Mouse (Mus musculus) erythroblast, adult 5-6 weeks (primary cell): ENCODE results near the gene Serpinb2. TPM values are rescaled to one million over a fixed set of nuclear protein-coding genes. Genes with fewer than 3 reads are reported as not detected.

Source experiments
- ATAC-seq: replicated peaks from 2 replicates; pipeline ENCODE4 v1.8.0; 2016; ENCODE audit warnings: moderate number of reproducible peaks, mild to moderate bottlenecking, moderate TSS enrichment, inconsistent platforms; ENCODE audit not compliant: poor library complexity, low FRiP score, severe bottlenecking
- total RNA-seq, 2 experiments: library from RNA; stranded (forward) in 1 of 2; stranded (reverse) in 1 of 2; fragments of 150-400 nt in 1 of 2; fragments of 200-764, 138-1000 nt in 1 of 2; gene quantifications; 2 replicates each; pipeline versions ENCODE4 v1.2.3 to v1.2.4; 2015 to 2017; ENCODE audit warnings: low replicate concordance in 2 of 2

The Serpinb2 gene
- total RNA-seq, 2 experiments from 2014 or later: 0.38 to 0.51 TPM

DNA sequence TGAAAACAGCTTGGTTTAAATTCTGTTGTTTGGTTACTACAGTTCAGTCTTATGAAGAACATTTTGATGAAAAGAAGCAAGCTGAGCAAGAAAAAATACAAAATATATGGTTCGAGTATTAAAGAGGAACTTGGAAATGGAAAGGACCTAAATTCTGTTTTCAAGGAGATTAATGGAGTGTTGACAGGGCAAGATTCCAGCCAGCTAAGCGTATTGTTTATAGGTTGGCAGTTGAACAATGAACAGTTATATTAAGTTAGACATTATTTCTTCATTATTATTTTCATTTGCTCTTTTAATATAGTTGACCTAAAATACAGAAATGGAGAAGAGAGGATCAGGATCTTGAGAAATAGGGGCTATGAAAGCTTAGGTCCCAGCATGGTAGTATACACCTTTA lies 64.9 kb downstream of the Serpinb2 start:
- no peak for ATAC-seq

DNA sequence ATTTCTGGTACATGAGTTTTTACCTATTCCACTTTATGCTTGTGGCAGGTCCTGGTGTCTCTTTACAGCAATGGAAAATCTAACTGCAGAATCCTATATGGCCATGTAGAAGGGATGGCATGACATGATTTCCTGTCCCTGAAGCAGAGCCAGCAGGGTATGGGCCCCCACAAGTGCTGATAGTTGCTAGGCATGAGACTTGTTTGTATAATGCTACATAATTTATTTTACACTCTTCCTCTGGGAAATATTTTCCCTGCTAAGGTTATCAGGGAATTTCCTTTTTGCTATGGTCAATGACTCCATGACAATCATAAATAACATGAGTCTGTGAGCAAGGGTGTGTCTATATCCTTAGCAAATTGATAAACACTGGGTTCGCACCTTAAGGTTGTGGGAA lies 66.3 kb downstream of the Serpinb2 start:
- no peak for ATAC-seq

DNA sequence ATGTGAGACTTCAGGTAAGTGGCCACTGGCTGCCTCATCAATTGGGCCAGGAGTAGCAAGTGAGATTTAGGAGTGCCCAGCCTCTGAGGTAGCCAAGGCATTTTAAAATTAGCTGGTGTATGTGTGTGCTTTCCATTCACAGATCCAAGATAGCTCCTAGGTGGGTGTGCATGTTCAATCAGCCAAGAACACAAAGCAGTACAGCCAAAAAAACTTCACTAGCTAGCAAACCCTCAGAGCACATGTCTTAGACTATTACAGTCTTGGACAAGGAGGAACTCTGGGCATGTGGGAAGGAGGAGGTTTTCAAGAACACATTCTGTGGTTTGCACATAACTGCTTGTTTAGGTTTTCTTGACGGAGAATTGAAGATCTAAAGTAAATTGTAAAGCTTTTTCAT lies 70.0 kb downstream of the Serpinb2 start:
- ATAC-seq: no peak

DNA sequence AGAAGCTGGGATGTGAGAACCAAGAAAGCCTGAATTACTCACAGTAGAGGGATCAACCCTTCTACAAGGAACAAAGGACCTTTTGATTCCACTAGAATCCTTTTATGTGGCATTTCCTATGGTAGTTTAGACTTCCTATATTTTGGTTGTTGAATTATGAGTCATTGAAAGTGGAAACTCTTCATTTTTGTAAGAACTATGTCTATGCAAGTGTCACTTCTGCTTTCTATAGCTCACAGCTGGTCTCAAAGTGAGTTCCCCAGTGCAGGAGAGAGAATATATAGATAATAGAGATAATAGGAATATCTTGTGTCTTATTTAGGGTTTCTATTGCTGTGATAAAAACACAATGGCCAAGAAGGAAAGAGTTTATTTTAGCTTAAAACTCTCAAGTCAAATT lies 71.7 kb downstream of the Serpinb2 start:
- no peak for ATAC-seq

DNA sequence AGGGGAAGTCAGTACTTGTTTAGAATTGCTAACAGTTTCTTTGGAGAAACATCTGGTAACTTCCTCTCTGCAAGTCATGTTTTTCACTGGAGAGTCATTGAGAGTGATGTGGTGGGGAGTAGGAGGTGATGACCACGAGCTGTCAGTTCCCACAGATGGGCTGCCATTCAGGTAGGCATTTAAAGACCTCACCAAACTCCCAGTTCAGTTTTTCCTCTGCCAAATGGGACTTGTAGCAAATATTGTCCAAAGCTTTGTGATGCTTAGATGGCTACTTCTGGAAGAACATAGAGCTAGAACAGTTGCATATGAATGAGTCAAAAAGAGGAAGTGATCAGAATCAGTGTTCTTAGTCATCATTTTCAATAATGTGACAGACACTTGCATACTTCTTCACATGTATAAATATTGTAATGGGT lies 72.7 kb downstream of the Serpinb2 start:
- ATAC-seq: no peak

DNA sequence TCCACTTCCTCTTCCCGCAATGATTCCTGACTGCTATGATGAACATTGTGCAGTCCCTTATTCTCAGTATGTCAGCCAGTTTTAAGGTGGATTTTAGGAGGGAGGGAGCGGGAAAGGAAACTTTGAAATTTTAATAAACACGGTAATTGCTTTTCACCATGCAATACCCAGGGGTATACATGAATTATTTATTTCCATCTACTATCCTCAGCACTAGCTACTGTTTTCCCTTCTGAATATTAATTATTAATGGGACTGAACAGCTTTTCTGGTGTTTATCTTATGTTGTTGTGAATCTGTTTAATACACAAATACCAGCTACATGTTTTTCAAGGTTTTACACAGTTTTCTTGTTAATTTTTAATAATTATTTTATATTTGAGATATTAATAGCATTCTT lies 73.7 kb downstream of the Serpinb2 start:
- ATAC-seq: no peak

Other genes with a start within 250 kb of the Serpinb2 start
- not detected in 2 replicates for gene Serpinb3b, start 233.1 kb upstream of the Serpinb2 start, total RNA-seq (2015; ENCODE audit: low replicate concordance)
- gene Serpinb3b, start 233.1 kb upstream of the Serpinb2 start, total RNA-seq (2017; ENCODE audit: low replicate concordance): not detected in 2 replicates
- gene Serpinb3c, start 233.1 kb upstream of the Serpinb2 start, total RNA-seq (2015; ENCODE audit: low replicate concordance): not detected in 2 replicates
- not detected in 2 replicates for gene Serpinb3c, start 233.1 kb upstream of the Serpinb2 start, total RNA-seq (2017; ENCODE audit: low replicate concordance)
- gene Serpinb11, start 150.2 kb upstream of the Serpinb2 start, total RNA-seq (2015; ENCODE audit: low replicate concordance): not detected in 2 replicates
- not detected in 2 replicates for gene Serpinb11, start 150.2 kb upstream of the Serpinb2 start, total RNA-seq (2017; ENCODE audit: low replicate concordance)
- not detected in 2 replicates for gene Serpinb7, start 111.8 kb upstream of the Serpinb2 start, total RNA-seq (2015; ENCODE audit: low replicate concordance)
- gene Serpinb7, start 111.8 kb upstream of the Serpinb2 start, total RNA-seq (2017; ENCODE audit: low replicate concordance): not detected in 2 replicates
- gene Serpinb8, start 78.6 kb downstream of the Serpinb2 start, total RNA-seq (2015; ENCODE audit: low replicate concordance): not detected in 2 replicates
- 0.17 TPM in 1 of 2 replicates, not detected in the other for gene Serpinb8, start 78.6 kb downstream of the Serpinb2 start, total RNA-seq (2017; ENCODE audit: low replicate concordance)